Mouse (Mus musculus): Measurements from ENCODE around the gene Pycr2. TPM values are rescaled to one million over a fixed set of nuclear protein-coding genes. Genes with fewer than 3 reads are reported as not detected.
A peak's percentile ranks its signal among the peaks of the same experiment; 100 is the strongest.
"Not testable (repeated sequence)": the region's sequence is repeated elsewhere in the genome, so short reads cannot be mapped to it uniquely, and the experiment has no call there.

Gene Pycr2
- polyA plus RNA-seq, 1 experiment from 2014 or later = 64.3 TPM

- Histone ChIP-seq H3K27me3 (ENCODE audit: control insufficient read depth, insufficient read depth, low read length) (peaks cover 29% of the 10 kb centered on the region), H3K4me3 (ENCODE audit: low read depth, low read length) (peak overlapping the region; percentile 32), H3K4me2 (peak overlapping the region; percentile 58)
- not testable (repeated sequence) for ATAC-seq (replicated peaks; ENCODE audit: insufficient number of reproducible peaks, low FRiP score, low TSS enrichment); H3K4me1 ChIP-seq (ENCODE audit: control insufficient read depth, insufficient read depth, low read length); H3K9me3 ChIP-seq (replicated peaks; ENCODE audit: control insufficient read depth, low read length); H3K36me3 ChIP-seq (ENCODE audit: control insufficient read depth, insufficient read depth, low read length); H3K9ac ChIP-seq (ENCODE audit: low read depth, low read length); H3K27ac ChIP-seq (ENCODE audit: low read depth, low read length)
- 3% methylated on average over 36 of the region's 51 CpGs for WGBS (ENCODE audit: insufficient replicate concordance)
Observed at GRCm38 (mm10) chr1:180894088-180894987, 9.8 kb upstream of the Pycr2 start.

- peaks cover 2% of the 10 kb centered on the region for H3K36me3 ChIP-seq (ENCODE audit: control insufficient read depth, insufficient read depth, low read length)
- H3K9me3 ChIP-seq (replicated peaks; ENCODE audit: control insufficient read depth, low read length) = no peaks in the 10 kb centered on the region
- H3K4me3 ChIP-seq (ENCODE audit: low read depth, low read length) = no peak overlapping the region
- no peak overlapping the region for H3K27ac ChIP-seq (ENCODE audit: low read depth, low read length)
- H3K4me1 ChIP-seq (ENCODE audit: control insufficient read depth, insufficient read depth, low read length) = peaks cover 5% of the 10 kb centered on the region; the same call in 1 of the 2 replicates
- ATAC-seq (replicated peaks; ENCODE audit: insufficient number of reproducible peaks, low FRiP score, low TSS enrichment) = no peak
- H3K9ac ChIP-seq (ENCODE audit: low read depth, low read length) = no peak overlapping the region
- under 1% methylated on average over 4 of the region's 4 CpGs for WGBS (ENCODE audit: insufficient replicate concordance)
- no peaks in the 10 kb centered on the region; the same call in 1 of the 2 replicates for H3K27me3 ChIP-seq (ENCODE audit: control insufficient read depth, insufficient read depth, low read length)
- H3K4me2 ChIP-seq = no peak overlapping the region
Observed at GRCm38 (mm10) chr1:180901107-180901506, 3.0 kb upstream of the Pycr2 start.

- peaks cover 5% of the 10 kb centered on the region; the same call in 1 of the 2 replicates for H3K4me1 ChIP-seq (ENCODE audit: control insufficient read depth, insufficient read depth, low read length)
- no peaks in the 10 kb centered on the region for H3K9me3 ChIP-seq (replicated peaks; ENCODE audit: control insufficient read depth, low read length)
- WGBS (ENCODE audit: insufficient replicate concordance) = 23% methylated on average over 5 of the region's 5 CpGs
- no peaks in the 10 kb centered on the region for H3K27me3 ChIP-seq (ENCODE audit: control insufficient read depth, insufficient read depth, low read length)
- H3K4me3 ChIP-seq (ENCODE audit: low read depth, low read length) = no peak overlapping the region
- H3K4me2 ChIP-seq = no peak overlapping the region; the same call in 1 of the 2 replicates
- ATAC-seq (replicated peaks; ENCODE audit: insufficient number of reproducible peaks, low FRiP score, low TSS enrichment) = peak; percentile 88
- H3K36me3 ChIP-seq (ENCODE audit: control insufficient read depth, insufficient read depth, low read length) = peaks cover 13% of the 10 kb centered on the region
- H3K9ac ChIP-seq (ENCODE audit: low read depth, low read length) = no peak overlapping the region
- peak overlapping the region; percentile 90 for H3K27ac ChIP-seq (ENCODE audit: low read depth, low read length)
Observed at GRCm38 (mm10) chr1:180902915-180903314, 1.2 kb upstream of the Pycr2 start.

GRCm38 (mm10) chr1:180903666-180904038 is 441 bp upstream of the Pycr2 start:
- peak overlapping the region; percentile 78 for H3K4me3 ChIP-seq (ENCODE audit: low read depth, low read length)
- H3K36me3 ChIP-seq (ENCODE audit: control insufficient read depth, insufficient read depth, low read length) = peaks cover 13% of the 10 kb centered on the region
- no peak for ATAC-seq (replicated peaks; ENCODE audit: insufficient number of reproducible peaks, low FRiP score, low TSS enrichment)

GRCm38 (mm10) chr1:180904815-180905080 is 655 bp downstream of the Pycr2 start:
- Histone ChIP-seq H3K36me3 (ENCODE audit: control insufficient read depth, insufficient read depth, low read length) (peaks cover 13% of the 10 kb centered on the region), H3K4me3 (ENCODE audit: low read depth, low read length) (peak overlapping the region; percentile 78), H3K4me1 (ENCODE audit: control insufficient read depth, insufficient read depth, low read length) (peaks cover 5% of the 10 kb centered on the region; the same call in 1 of the 2 replicates), H3K9me3 (replicated peaks; ENCODE audit: control insufficient read depth, low read length) (no peaks in the 10 kb centered on the region), H3K4me2 (peak overlapping the region; percentile 87), H3K27ac (ENCODE audit: low read depth, low read length) (peak overlapping the region; percentile 71), H3K9ac (ENCODE audit: low read depth, low read length) (peak overlapping the region; percentile 88), H3K27me3 (ENCODE audit: control insufficient read depth, insufficient read depth, low read length) (no peaks in the 10 kb centered on the region)
- no peak for ATAC-seq (replicated peaks; ENCODE audit: insufficient number of reproducible peaks, low FRiP score, low TSS enrichment)
- 3% methylated on average over 5 of the region's 5 CpGs for WGBS (ENCODE audit: insufficient replicate concordance)

More at GRCm38 (mm10) chr1:180903666-180904038, 441 bp upstream of the Pycr2 start:
- Histone ChIP-seq H3K4me2 (peak overlapping the region; percentile 87), H3K27me3 (ENCODE audit: control insufficient read depth, insufficient read depth, low read length) (no peaks in the 10 kb centered on the region), H3K9me3 (replicated peaks; ENCODE audit: control insufficient read depth, low read length) (no peaks in the 10 kb centered on the region), H3K4me1 (ENCODE audit: control insufficient read depth, insufficient read depth, low read length) (peaks cover 5% of the 10 kb centered on the region; the same call in 1 of the 2 replicates), H3K9ac (ENCODE audit: low read depth, low read length) (peak overlapping the region; percentile 88), H3K27ac (ENCODE audit: low read depth, low read length) (peak overlapping the region; percentile 90)
- WGBS (ENCODE audit: insufficient replicate concordance) = 36% methylated on average over 10 of the region's 10 CpGs

- Histone ChIP-seq H3K27me3 (ENCODE audit: control insufficient read depth, insufficient read depth, low read length) (no peaks in the 10 kb centered on the region), H3K4me1 (ENCODE audit: control insufficient read depth, insufficient read depth, low read length) (peaks cover 5% of the 10 kb centered on the region; the same call in 1 of the 2 replicates), H3K27ac (ENCODE audit: low read depth, low read length) (no peak overlapping the region; the same call in 1 of the 2 replicates), H3K9ac (ENCODE audit: low read depth, low read length) (peak overlapping the region; percentile 88), H3K4me2 (peak overlapping the region; percentile 87), H3K36me3 (ENCODE audit: control insufficient read depth, insufficient read depth, low read length) (peaks cover 13% of the 10 kb centered on the region), H3K9me3 (replicated peaks; ENCODE audit: control insufficient read depth, low read length) (no peaks in the 10 kb centered on the region), H3K4me3 (ENCODE audit: low read depth, low read length) (peak overlapping the region; percentile 78)
- ATAC-seq (replicated peaks; ENCODE audit: insufficient number of reproducible peaks, low FRiP score, low TSS enrichment) = no peak
- WGBS (ENCODE audit: insufficient replicate concordance) = 60% methylated on average over 6 of the region's 6 CpGs
Observed at GRCm38 (mm10) chr1:180905307-180905706, 1.2 kb downstream of the Pycr2 start.

GRCm38 (mm10) chr1:180905876-180906275 is 1.8 kb downstream of the Pycr2 start:
- H3K27me3 ChIP-seq (ENCODE audit: control insufficient read depth, insufficient read depth, low read length) = no peaks in the 10 kb centered on the region
- H3K9me3 ChIP-seq (replicated peaks; ENCODE audit: control insufficient read depth, low read length) = no peaks in the 10 kb centered on the region
- WGBS (ENCODE audit: insufficient replicate concordance) = 89% methylated on average over 17 of the region's 17 CpGs
- H3K27ac ChIP-seq (ENCODE audit: low read depth, low read length) = no peak overlapping the region
- H3K9ac ChIP-seq (ENCODE audit: low read depth, low read length) = peak overlapping the region; percentile 88
- peak overlapping the region; percentile 78 for H3K4me3 ChIP-seq (ENCODE audit: low read depth, low read length)
- H3K4me2 ChIP-seq = peak overlapping the region; percentile 87
- H3K36me3 ChIP-seq (ENCODE audit: control insufficient read depth, insufficient read depth, low read length) = peaks cover 13% of the 10 kb centered on the region
- ATAC-seq (replicated peaks; ENCODE audit: insufficient number of reproducible peaks, low FRiP score, low TSS enrichment) = no peak
- peaks cover 5% of the 10 kb centered on the region; the same call in 1 of the 2 replicates for H3K4me1 ChIP-seq (ENCODE audit: control insufficient read depth, insufficient read depth, low read length)

- Histone ChIP-seq H3K4me1 (ENCODE audit: control insufficient read depth, insufficient read depth, low read length) (peaks cover 5% of the 10 kb centered on the region), H3K4me2 (peak overlapping the region; percentile 87), H3K36me3 (ENCODE audit: control insufficient read depth, insufficient read depth, low read length) (peaks cover 13% of the 10 kb centered on the region), H3K27me3 (ENCODE audit: control insufficient read depth, insufficient read depth, low read length) (no peaks in the 10 kb centered on the region; the same call in 1 of the 2 replicates), H3K9ac (ENCODE audit: low read depth, low read length) (no peak overlapping the region), H3K4me3 (ENCODE audit: low read depth, low read length) (peak overlapping the region; percentile 78), H3K27ac (ENCODE audit: low read depth, low read length) (no peak overlapping the region), H3K9me3 (replicated peaks; ENCODE audit: control insufficient read depth, low read length) (no peaks in the 10 kb centered on the region)
- 82% methylated on average over 24 of the region's 24 CpGs for WGBS (ENCODE audit: insufficient replicate concordance)
- ATAC-seq (replicated peaks; ENCODE audit: insufficient number of reproducible peaks, low FRiP score, low TSS enrichment) = no peak
Observed at GRCm38 (mm10) chr1:180906461-180907147, 2.5 kb downstream of the Pycr2 start.

Data from heart, embryonic 11.5 days (tissue).